8 mouse cellular contexts compared by ENCODE assay signal in the genomic region with DNA sequence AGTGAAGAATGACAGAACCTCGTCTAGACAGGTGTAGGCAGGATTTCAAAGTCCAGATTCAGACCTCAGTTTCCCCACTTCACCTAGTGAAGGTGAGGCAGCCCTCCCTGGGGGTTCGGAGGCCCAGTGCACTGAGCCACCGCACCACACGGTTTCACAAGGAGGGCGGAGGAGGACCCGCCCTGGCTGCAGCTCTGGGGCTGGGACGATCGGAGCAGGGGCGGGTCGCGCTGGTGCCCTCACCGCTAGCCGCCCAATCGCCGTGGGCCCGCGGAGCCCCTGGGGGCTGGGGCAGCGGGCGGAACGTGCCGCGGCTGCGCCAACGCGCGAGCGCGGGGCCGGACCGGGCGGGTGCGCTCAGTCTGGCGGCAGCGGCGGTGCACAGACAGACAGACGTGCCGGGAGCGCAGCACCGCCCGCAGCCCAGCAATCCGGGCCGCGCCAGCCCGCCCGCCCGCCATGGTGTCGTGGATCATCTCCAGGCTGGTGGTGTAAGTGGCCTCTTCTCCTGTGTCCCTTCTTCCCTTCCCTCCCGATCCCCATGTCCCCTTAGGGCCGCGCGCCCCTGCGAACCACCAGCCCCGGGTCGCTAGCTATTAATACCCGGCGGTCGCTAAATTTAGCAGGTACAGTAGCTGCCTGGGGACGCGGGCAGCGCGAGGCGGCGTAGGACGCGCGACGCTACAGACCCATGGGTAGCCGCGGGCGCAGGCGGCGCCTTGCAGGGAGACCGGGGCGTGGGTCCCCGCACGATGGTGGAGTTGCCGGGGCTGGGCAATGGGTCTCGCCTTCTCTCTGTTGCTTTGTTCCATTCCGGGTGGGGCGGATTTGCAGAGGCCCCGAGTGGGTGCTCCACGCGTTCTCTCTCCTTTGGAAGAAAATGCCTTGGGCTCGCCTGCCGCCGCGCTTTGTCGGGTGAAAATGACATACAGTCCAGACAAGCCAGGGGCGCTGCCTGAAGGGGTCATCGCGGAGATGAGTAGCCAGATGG. TPM values are rescaled to one million over a fixed set of nuclear protein-coding genes. Genes with fewer than 3 reads are reported as not detected.
A peak's percentile ranks its signal among the peaks of the same experiment; 100 is the strongest.
DNase-seq lines count a peak whose midpoint lies in the region; ATAC-seq and TF ChIP-seq lines count a peak whose summit lies in the region.

Gene Reep1, plus strand, starts transcription at position 51 of the 991 bp plus-strand sequence.

- no peak for DNase-seq in CH12.LX (ENCODE audit: extremely low read depth)
- peak; percentile 32 to 48 for DNase-seq in adrenal gland, postnatal 4 days (ENCODE audit: low spot score in 2 of 2)
- peak; percentile 77 for DNase-seq in embryonic facial prominence, embryonic 14.5 days (ENCODE audit: low spot score)
- peak; percentile 88 for DNase-seq in heart, embryonic 10.5 days (ENCODE audit: low spot score)
- peak; percentile 71 for DNase-seq in kidney, postnatal 10 days
- DNase-seq in liver, embryonic 13.5 days, result peak; percentile 57
- DNase-seq in urinary bladder, adult 2 months (ENCODE audit: low spot score), result peak; percentile 43

- TF ChIP-seq EP300 in CH12.LX (IDR thresholded peaks at IDR 0.05; ENCODE audit: low read length), result no peak

- H3K4me1 ChIP-seq in CH12.LX (ENCODE audit: control insufficient read depth in 1 of 2, insufficient read depth in 2 of 2), result peaks cover under 1 to 5% of the 10 kb centered on the region in 2 experiments; a peak in 3 of 4 replicates
- peaks cover 5% of the 10 kb centered on the region; the same call in 1 of the 2 replicates for H3K4me1 ChIP-seq in embryonic facial prominence, embryonic 14.5 days (ENCODE audit: control insufficient read depth, insufficient read depth, low read length)
- peaks cover 20% of the 10 kb centered on the region for H3K4me1 ChIP-seq in heart, embryonic 10.5 days
- peaks cover 14% of the 10 kb centered on the region for H3K4me1 ChIP-seq in liver, embryonic 13.5 days (replicated peaks)
- H3K4me1 ChIP-seq in neural tube, embryonic 15.5 days, result peaks cover 38% of the 10 kb centered on the region

- under 1% methylated on average over 46 of the region's 91 CpGs for WGBS in embryonic facial prominence, embryonic 14.5 days
- whole genome bisulfite sequencing in heart, embryonic 10.5 days, result under 1% methylated on average over 77 of the region's 91 CpGs
- under 1% methylated on average over 91 of the region's 91 CpGs for WGBS in liver, embryonic 13.5 days (ENCODE audit: insufficient replicate concordance)
- under 1% methylated on average over 86 of the region's 91 CpGs for WGBS in neural tube, embryonic 15.5 days

- H3K4me2 ChIP-seq in CH12.LX (ENCODE audit: insufficient read depth, low read depth, poor library complexity, severe bottlenecking), result peak within 1 kb of the TSS; percentile 63
- H3K4me2 ChIP-seq in embryonic facial prominence, embryonic 14.5 days (ENCODE audit: low read depth, low read length), result peak within 1 kb of the TSS; percentile 91
- H3K4me2 ChIP-seq in liver, embryonic 13.5 days, result peak within 1 kb of the TSS; percentile 81
- peak within 1 kb of the TSS; percentile 87 for H3K4me2 ChIP-seq in neural tube, embryonic 15.5 days

- peak; percentile 93 for ATAC-seq in embryonic facial prominence, embryonic 14.5 days (ENCODE audit: low read depth)
- ATAC-seq in liver, embryonic 13.5 days (ENCODE audit: low read depth), result peak; percentile 91
- ATAC-seq in neural tube, embryonic 15.5 days (ENCODE audit: low FRiP score), result peak; percentile 91

- dilution Hi-C loops in CH12.LX (cut with MboI; ENCODE audit: extremely low pct_ligation_motif_present, extremely low pct_unique_long_range_greater_than_20kb, low sequenced_read_pairs), result no loop called here

- in situ Hi-C loops in CH12.LX (cut with MboI; ENCODE audit: low pct_ligation_motif_present, low pct_unique_long_range_greater_than_20kb, low sequenced_read_pairs), result no loop called here

- no peak for TF ChIP-seq RAD21 in CH12.LX (IDR thresholded peaks at IDR 0.05; ENCODE audit: low read depth, low read length)

- H3K4me3 ChIP-seq in CH12.LX (replicated peaks in 1 of 3; ENCODE audit: low read depth in 2 of 3, low read length in 2 of 3, poor library complexity in 1 of 3), result peak within 1 kb of the TSS in 2 of 3 experiments; percentile 31 to 41
- peak within 1 kb of the TSS; percentile 63 for H3K4me3 ChIP-seq in embryonic facial prominence, embryonic 14.5 days (ENCODE audit: low read depth, low read length)
- H3K4me3 ChIP-seq in heart, embryonic 10.5 days, result peak within 1 kb of the TSS; percentile 81
- H3K4me3 ChIP-seq in liver, embryonic 13.5 days (replicated peaks), result peak within 1 kb of the TSS; percentile 60
- peak within 1 kb of the TSS; percentile 82 for H3K4me3 ChIP-seq in neural tube, embryonic 15.5 days (replicated peaks)

- TF ChIP-seq CTCF in CH12.LX (conservative IDR thresholded peaks at IDR 0.05 in 1 of 2, IDR thresholded peaks at IDR 0.05 in 1 of 2; ENCODE audit: low read depth in 2 of 2, low read length in 2 of 2), result no peak

- no peak within 1 kb of the TSS for H3K27ac ChIP-seq in CH12.LX (ENCODE audit: insufficient read depth, low read depth)
- H3K27ac ChIP-seq in embryonic facial prominence, embryonic 14.5 days (replicated peaks; ENCODE audit: low read depth, low read length), result no peak within 1 kb of the TSS; the same call in 1 of the 2 replicates
- peak within 1 kb of the TSS; percentile 93 for H3K27ac ChIP-seq in heart, embryonic 10.5 days
- no peak within 1 kb of the TSS for H3K27ac ChIP-seq in liver, embryonic 13.5 days
- H3K27ac ChIP-seq in neural tube, embryonic 15.5 days (replicated peaks), result peak within 1 kb of the TSS; percentile 91

- no peak within 1 kb of the TSS for H3K9ac ChIP-seq in CH12.LX (ENCODE audit: insufficient read depth, low read depth)
- peak within 1 kb of the TSS; percentile 69 for H3K9ac ChIP-seq in embryonic facial prominence, embryonic 14.5 days (ENCODE audit: low read depth, low read length)
- peak within 1 kb of the TSS; percentile 67 for H3K9ac ChIP-seq in liver, embryonic 13.5 days
- peak within 1 kb of the TSS; percentile 91 for H3K9ac ChIP-seq in neural tube, embryonic 15.5 days (replicated peaks)

- TF ChIP-seq POLR2A in CH12.LX (IDR thresholded peaks at IDR 0.05; ENCODE audit: low read depth, low read length), result no peak

- no peaks in the 10 kb centered on the region for H3K79me2 ChIP-seq in CH12.LX (replicated peaks; ENCODE audit: control insufficient read depth, extremely low read depth, insufficient read depth, poor library complexity, severe bottlenecking)

- H3K36me3 ChIP-seq in CH12.LX (replicated peaks in 1 of 2; ENCODE audit: control insufficient read depth in 1 of 2, insufficient read depth in 1 of 2, low read length in 1 of 2), result no peaks in the 10 kb centered on the region
- H3K36me3 ChIP-seq in embryonic facial prominence, embryonic 14.5 days (ENCODE audit: control insufficient read depth, insufficient read depth, low read length), result no peaks in the 10 kb centered on the region
- peaks cover 12% of the 10 kb centered on the region for H3K36me3 ChIP-seq in heart, embryonic 10.5 days
- H3K36me3 ChIP-seq in liver, embryonic 13.5 days, result no peaks in the 10 kb centered on the region
- peaks cover 3% of the 10 kb centered on the region; the same call in 1 of the 2 replicates for H3K36me3 ChIP-seq in neural tube, embryonic 15.5 days

- H3K9me3 ChIP-seq in CH12.LX (replicated peaks; ENCODE audit: low read length), result no peaks in the 10 kb centered on the region
- no peaks in the 10 kb centered on the region for H3K9me3 ChIP-seq in embryonic facial prominence, embryonic 14.5 days (ENCODE audit: control insufficient read depth, low read length)
- H3K9me3 ChIP-seq in heart, embryonic 10.5 days, result no peaks in the 10 kb centered on the region
- H3K9me3 ChIP-seq in liver, embryonic 13.5 days (replicated peaks), result no peaks in the 10 kb centered on the region
- H3K9me3 ChIP-seq in neural tube, embryonic 15.5 days (replicated peaks), result no peaks in the 10 kb centered on the region

- peaks cover 28% of the 10 kb centered on the region for H3K27me3 ChIP-seq in CH12.LX (replicated peaks)
- H3K27me3 ChIP-seq in embryonic facial prominence, embryonic 14.5 days (replicated peaks; ENCODE audit: control insufficient read depth, insufficient read depth, low read length), result peaks cover 21% of the 10 kb centered on the region
- peaks cover 15% of the 10 kb centered on the region; the same call in 1 of the 2 replicates for H3K27me3 ChIP-seq in heart, embryonic 10.5 days (ENCODE audit: insufficient read depth, poor library complexity, severe bottlenecking)
- H3K27me3 ChIP-seq in liver, embryonic 13.5 days, result peaks cover 61% of the 10 kb centered on the region
- no peaks in the 10 kb centered on the region for H3K27me3 ChIP-seq in neural tube, embryonic 15.5 days (replicated peaks)

TF ChIP-seq in CH12.LX, 34 proteins besides CTCF, POLR2A, EP300 and RAD21:
- TF ChIP-seq IRF4 (IDR thresholded peaks at IDR 0.05; ENCODE audit: low read depth, low read length) (no peak), NRF1 (IDR thresholded peaks at IDR 0.05; ENCODE audit: low read depth, low read length) (peak; percentile 60), BHLHE40 (IDR thresholded peaks at IDR 0.05; ENCODE audit: low read depth, low read length) (0 out of 2 replicates have a peak, but pooled peaks have one; percentile 49)

RNA-seq across cellular contexts. Expression of gene Reep1, which starts in this region (rescaled TPM):
- 0.38 and 1.3 TPM in 2 replicates for total RNA-seq in CH12.LX (2012; rRNA removed)
- 0.97 and 1.2 TPM in 2 replicates for total RNA-seq in CH12.LX (2014; rRNA removed)
- polyA plus RNA-seq in CH12.LX (2012; ENCODE audit: insufficient read length, low read depth), result 0.33 and 0.34 TPM in 2 replicates
- 10 to 100 TPM; 22.3 to 24.4 TPM for total RNA-seq in adrenal gland, postnatal 4 days (2021)
- 28.4 and 29.3 TPM in 2 replicates for polyA plus RNA-seq in embryonic facial prominence, embryonic 14.5 days (2014; fragmentation: Nextera tagmentation; extraction: Ambion mirVana)
- polyA plus RNA-seq in heart, embryonic 10.5 days (2016; fragmentation: Nextera tagmentation; extraction: Ambion mirVana), result 21.2 and 24.9 TPM in 2 replicates
- polyA plus RNA-seq in liver, embryonic 13.5 days (2015; fragmentation: Nextera tagmentation; extraction: Ambion mirVana), result 3.6 and 4.2 TPM in 2 replicates
- polyA plus RNA-seq in neural tube, embryonic 15.5 days (2015; fragmentation: Nextera tagmentation; extraction: Ambion mirVana), result 255 and 285 TPM in 2 replicates
- 10.2 TPM in 2 replicates for polyA plus RNA-seq in urinary bladder, adult 2 months (2012; rRNA removed)

Comparison
In these comparisons a context has a peak if more than half of its experiments do, and no peak if none do; other contexts are left out.
1. RNA of gene Reep1 (total RNA-seq): 22.3 to 24.4 TPM in adrenal gland, postnatal 4 days; 0.38 to 1.3 TPM in CH12.LX; every median in the first group is over 10 times any median in the second.
2. H3K27ac ChIP-seq: peak in heart, embryonic 10.5 days (single experiment) and neural tube, embryonic 15.5 days (single experiment); none in CH12.LX (single experiment), embryonic facial prominence, embryonic 14.5 days (single experiment) and liver, embryonic 13.5 days (single experiment).
3. Peak in every context shown above with its lines, with median percentiles within 50 percentile points of each other: H3K4me2 ChIP-seq, H3K4me3 ChIP-seq and ATAC-seq.